16 mouse cellular contexts compared by ENCODE assay signal in the genomic region with DNA sequence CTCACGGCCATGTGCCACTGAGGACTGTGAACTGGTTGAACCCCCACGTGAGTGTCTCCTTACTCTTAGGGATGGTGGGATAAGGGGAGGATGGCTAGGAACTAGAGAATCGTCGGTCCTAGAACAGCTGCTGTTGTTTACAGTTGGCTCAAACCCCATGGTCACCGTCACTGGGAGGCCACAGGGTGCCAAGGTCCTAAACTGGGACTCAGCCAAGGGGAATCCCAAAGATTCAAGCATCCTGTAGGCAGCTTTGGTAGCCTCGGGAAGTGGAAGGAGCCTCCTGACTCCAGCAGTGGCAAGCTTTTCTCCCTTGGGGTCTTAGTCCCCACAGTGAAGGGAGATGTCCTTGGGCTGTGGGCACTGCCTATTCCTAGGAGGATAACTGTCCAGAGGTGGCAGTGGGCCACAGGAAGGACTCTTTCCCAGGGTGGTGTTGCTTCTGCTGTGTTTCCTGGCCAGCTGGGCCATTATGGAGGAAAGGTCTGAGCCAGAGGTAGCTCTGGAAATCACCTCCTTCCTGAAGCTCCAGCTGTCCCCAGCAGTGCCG. TPM values are rescaled to one million over a fixed set of nuclear protein-coding genes. Genes with fewer than 3 reads are reported as not detected.
DNase-seq lines count a peak whose midpoint lies in the region.
"Had no signal": no experiment of that assay in that cellular context is flagged by ENCODE, and none has a peak within 500 bp of the region (broad histone marks: within the 10 kb centered on the region; RNA-seq: fewer than 3 reads in every experiment).

No protein-coding gene starts in this region.

- peak; percentile 95 for DNase-seq in heart, adult 11 months
- DNase-seq in heart, adult 9 months (ENCODE audit: low spot score in 2 of 2), result no peak
- peak; percentile 17 to 30 for DNase-seq in kidney, postnatal 36 days
- no peak for DNase-seq in kidney, postnatal 10 days
- peak; percentile 51 for DNase-seq in ovary, adult 18-20 months (ENCODE audit: low spot score)
- DNase-seq in ovary, postnatal 10 days (ENCODE audit: low spot score), result no peak
- DNase-seq in adrenal gland, postnatal 25 days, result peak; percentile 39
- DNase-seq in thymus, adult 18-20 months, result no peak
- DNase-seq: cerebellum, adult 18-20 months; cerebellum, postnatal 25 days; embryo, embryonic 11 days; gastrocnemius, postnatal 36 days; liver, embryonic 13.5 days; lung, postnatal 14 days had no signal

RNA-seq across cellular contexts. Expression of a gene that starts 34.3 kb away (rescaled TPM):
- 6.0 and 7.5 TPM in 2 replicates for total RNA-seq in adrenal gland, postnatal 25 days (2021)
- total RNA-seq: megakaryocyte-erythroid progenitor cell, adult 5-6 weeks; MEL had no signal

Comparison
In these comparisons a context has a peak if more than half of its experiments do, and no peak if none do; other contexts are left out.
1. DNase-seq: peak in heart, adult 11 months (single experiment), kidney, postnatal 36 days (2 of 2), ovary, adult 18-20 months (single experiment) and adrenal gland, postnatal 25 days (single experiment); none in heart, adult 9 months (0 of 2), kidney, postnatal 10 days (single experiment), ovary, postnatal 10 days (single experiment) and thymus, adult 18-20 months (0 of 2).